Mouse (Mus musculus) kidney, adult 2 months (tissue): ENCODE measurements around the gene Eda.

Experiments used
- CTCF ChIP-seq: fragments of 200-500 bp; conservative IDR thresholded peaks from 2 replicates; pipeline ENCODE4 v1.5.1; 2011; ENCODE audit warnings: low read depth, mild to moderate bottlenecking, control low read depth, low read length, moderate library complexity, mixed read lengths; ENCODE audit not compliant: insufficient read depth, insufficient read length
- POLR2A ChIP-seq: fragments of 200-500 bp; IDR thresholded peaks from one replicate; pipeline ENCODE4 v1.6.1; 2011; ENCODE audit warnings: low read depth, low read length, control low read depth

DNA sequence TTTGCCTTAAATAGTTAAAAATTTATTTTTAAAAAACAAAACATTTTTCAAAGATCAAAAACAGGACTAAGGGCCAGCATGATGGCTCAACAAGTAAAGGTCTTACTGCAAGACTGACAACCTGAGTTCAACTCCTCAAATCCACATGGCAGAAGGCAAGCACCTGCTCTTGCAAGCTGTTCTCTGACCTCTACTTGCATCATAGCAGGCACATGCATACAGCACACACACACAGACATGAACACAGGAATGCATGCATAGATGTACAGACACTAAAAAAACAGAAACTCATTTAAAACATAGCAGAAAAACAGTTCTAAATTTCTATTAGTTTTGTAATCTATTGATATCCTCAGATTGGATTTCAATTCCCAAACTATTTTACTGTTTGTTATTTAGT lies 338.2 kb downstream of the Eda start:
- TF ChIP-seq POLR2A = no peak
- TF ChIP-seq CTCF = no peak
